Mouse (Mus musculus): ENCODE data around the gene Apoh. TPM values are rescaled to one million over a fixed set of nuclear protein-coding genes. Genes with fewer than 3 reads are reported as not detected.

Apoh gene
- total and polyA plus RNA-seq, 3 experiments = 0.95 TPM; not detected in 2

DNA sequence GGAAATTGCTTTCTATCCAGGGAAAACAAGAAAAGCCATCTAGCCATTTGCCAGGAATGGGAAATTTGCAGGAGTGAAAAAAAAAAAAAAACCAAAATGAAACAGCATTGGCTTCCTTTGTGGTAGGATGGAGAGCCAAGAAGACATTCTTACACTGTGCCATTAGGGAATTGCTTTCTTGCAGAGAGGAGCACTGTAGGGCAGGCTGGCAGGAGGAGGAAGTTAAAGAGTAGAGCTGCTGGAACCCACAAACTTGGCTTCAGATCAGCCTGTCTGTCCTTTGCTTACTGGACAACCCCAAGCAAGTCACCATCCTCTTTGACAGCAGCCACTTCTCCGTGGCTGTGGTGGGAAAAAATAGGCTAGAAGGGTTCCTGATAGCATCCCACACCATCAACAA, 23.9 kb downstream of the Apoh start:
- TF ChIP-seq TCF12 (IDR thresholded peaks at IDR 0.05; ENCODE audit: low read depth, low read length) = no peak
- no peak for TF ChIP-seq ZNF384 (IDR thresholded peaks at IDR 0.05; ENCODE audit: low read depth, low read length)
- TF ChIP-seq MEF2A (IDR thresholded peaks at IDR 0.05; ENCODE audit: borderline replicate concordance, low read depth, low read length) = no peak
- TF ChIP-seq IRF4 (IDR thresholded peaks at IDR 0.05; ENCODE audit: low read depth, low read length) = no peak
- no peak for TF ChIP-seq NRF1 (IDR thresholded peaks at IDR 0.05; ENCODE audit: low read depth, low read length)
- TF ChIP-seq CHD2 (IDR thresholded peaks at IDR 0.05; ENCODE audit: low read length) = no peak
- no peak for TF ChIP-seq PAX5 (IDR thresholded peaks at IDR 0.05; ENCODE audit: low read length)
- TF ChIP-seq ZC3H11A (IDR thresholded peaks at IDR 0.05; ENCODE audit: low read depth, low read length) = no peak
- no peak for TF ChIP-seq HCFC1 (IDR thresholded peaks at IDR 0.05; ENCODE audit: low read depth, low read length)
- no peak for TF ChIP-seq ELF1 (IDR thresholded peaks at IDR 0.05; ENCODE audit: low read depth, low read length)
- TF ChIP-seq CTCF (conservative IDR thresholded peaks at IDR 0.05 in 1 of 2, IDR thresholded peaks at IDR 0.05 in 1 of 2; ENCODE audit: low read depth in 2 of 2, low read length in 2 of 2) = no peak
- no peak for TF ChIP-seq MAFK (IDR thresholded peaks at IDR 0.05; ENCODE audit: insufficient replicate concordance, low read length)
- TF ChIP-seq RAD21 (IDR thresholded peaks at IDR 0.05; ENCODE audit: low read depth, low read length) = no peak
- H3K27ac ChIP-seq (ENCODE audit: insufficient read depth, low read depth) = no peak overlapping the region
- H3K4me2 ChIP-seq (ENCODE audit: insufficient read depth, low read depth, poor library complexity, severe bottlenecking) = no peak overlapping the region
- H3K79me2 ChIP-seq (replicated peaks; ENCODE audit: control insufficient read depth, extremely low read depth, insufficient read depth, poor library complexity, severe bottlenecking) = no peaks in the 10 kb centered on the region
- dilution Hi-C loops (cut with MboI; ENCODE audit: extremely low pct_ligation_motif_present, extremely low pct_unique_long_range_greater_than_20kb, low sequenced_read_pairs) = no loop called here
- no peaks in the 10 kb centered on the region for H3K27me3 ChIP-seq (replicated peaks)
- in situ Hi-C loops (cut with MboI; ENCODE audit: low pct_ligation_motif_present, low pct_unique_long_range_greater_than_20kb, low sequenced_read_pairs) = no loop called here
- H3K4me3 ChIP-seq (replicated peaks in 1 of 3; ENCODE audit: low read depth in 2 of 3, low read length in 2 of 3, poor library complexity in 1 of 3) = no peak overlapping the region
- no peaks in the 10 kb centered on the region for H3K36me3 ChIP-seq (replicated peaks in 1 of 2; ENCODE audit: control insufficient read depth in 1 of 2, insufficient read depth in 1 of 2, low read length in 1 of 2)
- H3K4me1 ChIP-seq (ENCODE audit: control insufficient read depth in 1 of 2, insufficient read depth in 2 of 2) = peaks cover 0 to 3% of the 10 kb centered on the region in 2 experiments; a peak in 2 of 4 replicates
- H3K9ac ChIP-seq (ENCODE audit: insufficient read depth, low read depth) = no peak overlapping the region
- DNase-seq (ENCODE audit: extremely low read depth) = no peak
- H3K9me3 ChIP-seq (replicated peaks; ENCODE audit: low read length) = no peaks in the 10 kb centered on the region

DNA sequence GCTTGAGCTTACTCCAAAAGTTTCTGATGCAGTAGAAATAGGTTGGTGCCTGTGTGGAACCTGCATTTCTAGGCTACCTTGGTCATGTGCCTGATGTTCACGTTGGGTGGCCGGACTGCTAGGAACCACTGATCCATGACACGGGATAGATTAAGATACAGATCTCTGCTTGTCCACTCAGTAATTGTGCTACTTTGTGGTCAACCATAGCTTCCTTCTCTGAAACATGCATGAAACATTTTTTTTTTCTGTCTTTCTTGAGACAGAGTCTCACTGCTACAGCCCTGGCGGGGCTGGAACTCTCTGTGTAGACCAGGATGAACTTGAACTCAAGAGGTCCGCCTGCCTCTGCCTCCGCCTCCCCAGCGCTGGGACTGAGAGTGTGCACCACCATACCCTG, 33.7 kb downstream of the Apoh start:
- dilution Hi-C loops (cut with MboI; ENCODE audit: extremely low pct_ligation_motif_present, extremely low pct_unique_long_range_greater_than_20kb, low sequenced_read_pairs) (no loop called here), in situ Hi-C loops (cut with MboI; ENCODE audit: low pct_ligation_motif_present, low pct_unique_long_range_greater_than_20kb, low sequenced_read_pairs) (loop anchor here (5.0 kb wide), 2 partner anchors 165 to 345 kb away; no protein-coding TSS in a partner anchor)

More for the DNA sequence above, 33.7 kb downstream of the Apoh start:
- Histone ChIP-seq H3K9ac (ENCODE audit: insufficient read depth, low read depth) (no peak overlapping the region), H3K79me2 (replicated peaks; ENCODE audit: control insufficient read depth, extremely low read depth, insufficient read depth, poor library complexity, severe bottlenecking) (no peaks in the 10 kb centered on the region), H3K4me1 (ENCODE audit: control insufficient read depth in 1 of 2, insufficient read depth in 2 of 2) (peaks cover 0 to 23% of the 10 kb centered on the region in 2 experiments; a peak in 2 of 4 replicates), H3K36me3 (replicated peaks in 1 of 2; ENCODE audit: control insufficient read depth in 1 of 2, insufficient read depth in 1 of 2, low read length in 1 of 2) (no peaks in the 10 kb centered on the region), H3K9me3 (replicated peaks; ENCODE audit: low read length) (no peaks in the 10 kb centered on the region), H3K4me3 (replicated peaks in 1 of 3; ENCODE audit: low read depth in 2 of 3, low read length in 2 of 3, poor library complexity in 1 of 3) (no peak overlapping the region), H3K27ac (ENCODE audit: insufficient read depth, low read depth) (no peak overlapping the region), H3K27me3 (replicated peaks) (no peaks in the 10 kb centered on the region), H3K4me2 (ENCODE audit: insufficient read depth, low read depth, poor library complexity, severe bottlenecking) (no peak overlapping the region)
- no peak for DNase-seq (ENCODE audit: extremely low read depth)
- TF ChIP-seq TBP (conservative IDR thresholded peaks at IDR 0.05; ENCODE audit: low read depth, low read length) (no peak), ZC3H11A (IDR thresholded peaks at IDR 0.05; ENCODE audit: low read depth, low read length) (no peak), PAX5 (IDR thresholded peaks at IDR 0.05; ENCODE audit: low read length) (no peak), NRF1 (IDR thresholded peaks at IDR 0.05; ENCODE audit: low read depth, low read length) (no peak), POLR2AphosphoS2 (IDR thresholded peaks at IDR 0.05; ENCODE audit: low read depth, low read length) (no peak), MAFK (IDR thresholded peaks at IDR 0.05; ENCODE audit: insufficient replicate concordance, low read length) (no peak), ELF1 (IDR thresholded peaks at IDR 0.05; ENCODE audit: low read depth, low read length) (no peak), BHLHE40 (IDR thresholded peaks at IDR 0.05; ENCODE audit: low read depth, low read length) (no peak), TCF12 (IDR thresholded peaks at IDR 0.05; ENCODE audit: low read depth, low read length) (no peak), USF1 (IDR thresholded peaks at IDR 0.05; ENCODE audit: low read depth, low read length) (no peak), CHD1 (IDR thresholded peaks at IDR 0.05; ENCODE audit: low read depth, low read length) (no peak), POLR2A (IDR thresholded peaks at IDR 0.05; ENCODE audit: low read depth, low read length) (no peak), E2F4 (IDR thresholded peaks at IDR 0.05; ENCODE audit: insufficient replicate concordance, low read depth, low read length) (no peak), ZNF384 (IDR thresholded peaks at IDR 0.05; ENCODE audit: low read depth, low read length) (no peak), RCOR1 (conservative IDR thresholded peaks at IDR 0.05; ENCODE audit: low read depth, low read length) (no peak), JUN (IDR thresholded peaks at IDR 0.05; ENCODE audit: insufficient read depth, low read depth, low read length) (no peak), CHD2 (IDR thresholded peaks at IDR 0.05; ENCODE audit: low read length) (no peak), ZKSCAN1 (IDR thresholded peaks at IDR 0.05; ENCODE audit: borderline replicate concordance, low read depth, low read length) (no peak), ZMIZ1 (IDR thresholded peaks at IDR 0.05; ENCODE audit: low read depth, low read length) (no peak), SIN3A (IDR thresholded peaks at IDR 0.05; ENCODE audit: low read length) (no peak)

Data from CH12.LX (cell line).